Mouse (Mus musculus) liver, adult 2 months (tissue): ENCODE data around the gene Car10. TPM values are rescaled to one million over a fixed set of nuclear protein-coding genes. Genes with fewer than 3 reads are reported as not detected.

ENCODE experiments used
- DNase-seq: peaks from one replicate; pipeline ENCODE4 v3.0.0-alpha.2; 2011; ENCODE audit warnings: low read depth, low spot score; ENCODE audit errors: extremely low read depth
- H3K27ac ChIP-seq: fragments of 200-500 bp; replicated peaks from 2 replicates; pipeline ENCODE4 v1.5.1; 2012; ENCODE audit warnings: low read depth, mild to moderate bottlenecking, control low read depth, inconsistent platforms, low read length; ENCODE audit not compliant: insufficient read depth
- H3K27me3 ChIP-seq: fragments of 200-500 bp; 2 replicates; pipeline ENCODE4 v1.6.1; 2012; ENCODE audit warnings: mild to moderate bottlenecking, moderate library complexity, low read length, inconsistent platforms; ENCODE audit not compliant: control insufficient read depth, insufficient read depth
- H3K36me3 ChIP-seq: fragments of 200-500 bp; 2 replicates; pipeline ENCODE4 v1.6.1; 2012; ENCODE audit warnings: low read length, inconsistent platforms; ENCODE audit not compliant: control insufficient read depth, insufficient read depth
- H3K4me1 ChIP-seq: fragments of 200-500 bp; 2 replicates; pipeline ENCODE4 v1.6.1; 2011; ENCODE audit warnings: low read length; ENCODE audit not compliant: control insufficient read depth, insufficient read depth
- H3K4me3 ChIP-seq: fragments of 200-500 bp; 2 replicates; pipeline ENCODE4 v1.5.1; 2011; ENCODE audit warnings: low read depth, mild to moderate bottlenecking, control low read depth, low read length, moderate library complexity; ENCODE audit not compliant: insufficient read depth
- H3K79me2 ChIP-seq: fragments of 200-500 bp; 2 replicates; pipeline ENCODE4 v1.6.1; 2012; ENCODE audit warnings: inconsistent platforms, mild to moderate bottlenecking, low read length, moderate library complexity; ENCODE audit not compliant: control insufficient read depth, insufficient read depth
- H3K9ac ChIP-seq: fragments of 200-500 bp; 2 replicates; pipeline ENCODE4 v1.6.1; 2012; ENCODE audit warnings: low read depth, mild to moderate bottlenecking, control low read depth, inconsistent platforms, low read length
- CTCF ChIP-seq: fragments of 200-500 bp; IDR thresholded peaks from 2 replicates; pipeline ENCODE4 v1.5.1; 2011; ENCODE audit warnings: low read depth, low read length, control low read depth
- POLR2A ChIP-seq: fragments of 200-500 bp; IDR thresholded peaks from 2 replicates; pipeline ENCODE4 v1.6.1; 2011; ENCODE audit warnings: low read length, control low read depth; ENCODE audit not compliant: insufficient read depth; ENCODE audit errors: extremely low read depth
- WGBS: fragments of 180-500 bp; shearing (Covaris S2); methylation state at CpG from one replicate; pipeline ENCODE4 v1.1.7; 2018; 5-methylcytosine and 5-hydroxymethylcytosine counted together
- polyA plus RNA-seq: library from polyadenylated mRNA; depleted of rRNA; stranded (reverse); fragments of >200 nt; gene quantifications from 2 replicates; pipeline ENCODE4 v1.2.3, GENCODE M21; 2012
- total RNA-seq: library from RNA; depleted of rRNA; stranded (reverse); fragments of >200 nt; gene quantifications from 2 replicates; pipeline ENCODE4 v1.2.3, GENCODE M21; 2014

Car10 gene
- total and polyA plus RNA-seq, 2 experiments = not detected

GRCm38 (mm10) chr11:93512843-93513242 lies 415.0 kb downstream of the Car10 start:
- WGBS = 80% methylated on average over 2 of the region's 2 CpGs
- H3K27me3 ChIP-seq = no peaks in the 10 kb centered on the region
- no peaks in the 10 kb centered on the region for H3K4me1 ChIP-seq
- no peak overlapping the region for H3K9ac ChIP-seq
- H3K79me2 ChIP-seq = no peaks in the 10 kb centered on the region
- TF ChIP-seq POLR2A (no peak), CTCF (no peak)
- no peak overlapping the region for H3K4me3 ChIP-seq
- no peaks in the 10 kb centered on the region for H3K36me3 ChIP-seq
- H3K27ac ChIP-seq = no peak overlapping the region
- DNase-seq = no peak

GRCm38 (mm10) chr11:93514396-93514795 lies 416.6 kb downstream of the Car10 start:
- no peak for DNase-seq
- no peak overlapping the region for H3K27ac ChIP-seq
- no peak overlapping the region for H3K4me3 ChIP-seq
- H3K36me3 ChIP-seq = no peaks in the 10 kb centered on the region
- 34% methylated on average over 2 of the region's 2 CpGs for WGBS
- H3K79me2 ChIP-seq = no peaks in the 10 kb centered on the region
- TF ChIP-seq POLR2A (no peak), CTCF (no peak)
- no peaks in the 10 kb centered on the region for H3K4me1 ChIP-seq
- no peaks in the 10 kb centered on the region for H3K27me3 ChIP-seq
- H3K9ac ChIP-seq = no peak overlapping the region

GRCm38 (mm10) chr11:93515566-93515965 lies 417.7 kb downstream of the Car10 start:
- no peak for TF ChIP-seq CTCF
- TF ChIP-seq POLR2A = no peak
- no peaks in the 10 kb centered on the region for H3K27me3 ChIP-seq
- 86% methylated on average over 6 of the region's 6 CpGs for WGBS
- no peaks in the 10 kb centered on the region for H3K36me3 ChIP-seq
- H3K4me3 ChIP-seq = no peak overlapping the region
- H3K27ac ChIP-seq = no peak overlapping the region
- DNase-seq = no peak
- no peak overlapping the region for H3K9ac ChIP-seq
- no peaks in the 10 kb centered on the region for H3K79me2 ChIP-seq
- no peaks in the 10 kb centered on the region for H3K4me1 ChIP-seq

GRCm38 (mm10) chr11:93516216-93516615 lies 418.4 kb downstream of the Car10 start:
- no peaks in the 10 kb centered on the region for H3K36me3 ChIP-seq
- H3K4me1 ChIP-seq = no peaks in the 10 kb centered on the region
- no peak for TF ChIP-seq CTCF
- no peak for TF ChIP-seq POLR2A
- no peak for DNase-seq
- WGBS = 77% methylated on average over 9 of the region's 9 CpGs
- no peaks in the 10 kb centered on the region for H3K27me3 ChIP-seq
- no peak overlapping the region for H3K4me3 ChIP-seq
- H3K79me2 ChIP-seq = no peaks in the 10 kb centered on the region
- H3K27ac ChIP-seq = no peak overlapping the region
- H3K9ac ChIP-seq = no peak overlapping the region

- H3K9ac ChIP-seq = no peak overlapping the region
- H3K36me3 ChIP-seq = no peaks in the 10 kb centered on the region
- DNase-seq = no peak
- 69% methylated on average over 2 of the region's 2 CpGs for WGBS
- no peak overlapping the region for H3K27ac ChIP-seq
- no peaks in the 10 kb centered on the region for H3K4me1 ChIP-seq
- no peaks in the 10 kb centered on the region for H3K27me3 ChIP-seq
- no peaks in the 10 kb centered on the region for H3K79me2 ChIP-seq
- H3K4me3 ChIP-seq = no peak overlapping the region
- no peak for TF ChIP-seq CTCF
- no peak for TF ChIP-seq POLR2A
These were observed 419.1 kb downstream of the Car10 start for GRCm38 (mm10) chr11:93516946-93517345.

- H3K27ac ChIP-seq = no peak overlapping the region
- H3K27me3 ChIP-seq = no peaks in the 10 kb centered on the region
- H3K36me3 ChIP-seq = no peaks in the 10 kb centered on the region
- H3K4me3 ChIP-seq = no peak overlapping the region
- no peak for DNase-seq
- no peaks in the 10 kb centered on the region for H3K4me1 ChIP-seq
- H3K79me2 ChIP-seq = no peaks in the 10 kb centered on the region
- no peak overlapping the region for H3K9ac ChIP-seq
- no peak for TF ChIP-seq POLR2A
- TF ChIP-seq CTCF = no peak
- 68% methylated on average over 3 of the region's 3 CpGs for WGBS
These were observed 424.7 kb downstream of the Car10 start for GRCm38 (mm10) chr11:93522501-93522900.
